Mouse (Mus musculus): ENCODE results near the gene Churc1. TPM values are rescaled to one million over a fixed set of nuclear protein-coding genes. Genes with fewer than 3 reads are reported as not detected.

Gene Churc1
- total RNA-seq, 2 experiments from 2014 or later: 35.3 to 35.4 TPM

DNA sequence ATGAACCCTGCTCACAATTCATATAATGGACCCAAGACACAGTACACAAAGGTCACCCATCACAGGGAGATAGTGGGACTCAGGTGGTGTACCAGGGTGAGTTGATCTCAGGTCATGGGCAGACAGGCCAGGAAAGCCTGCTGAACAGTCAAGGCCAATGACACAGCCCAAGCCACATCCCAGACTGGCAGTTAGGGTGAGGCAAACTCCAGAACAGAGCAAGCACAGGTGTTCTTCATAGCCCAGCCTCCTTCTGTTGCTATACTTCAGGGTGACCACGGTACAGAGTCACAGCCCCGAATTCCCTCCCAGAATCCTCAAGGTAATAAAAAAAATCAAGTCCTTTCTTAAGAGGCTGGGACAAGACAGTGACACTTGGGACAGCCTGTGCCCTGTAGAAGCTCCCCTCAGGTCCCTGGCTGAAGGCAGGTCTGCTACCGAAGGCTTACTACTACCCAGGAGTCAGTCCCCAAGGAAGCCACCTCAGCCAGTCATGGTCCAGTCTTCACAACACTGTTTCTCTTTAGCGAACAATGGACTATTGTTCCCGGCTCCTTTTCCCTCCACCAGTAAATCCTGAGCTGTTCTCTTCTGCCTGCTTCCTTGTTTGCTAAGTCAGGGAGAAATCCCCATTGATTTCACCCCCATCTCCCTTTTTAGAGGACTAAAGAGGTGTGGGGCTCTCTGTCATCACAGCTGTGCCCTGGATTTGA is 32.8 kb downstream of the Churc1 start:
- H3K4me3 ChIP-seq: no peak overlapping the region
- no peak for TF ChIP-seq CTCF (IDR thresholded peaks at IDR 0.05)
- DNase-seq (ENCODE audit: extremely low spot score in 1 of 2, low spot score in 2 of 2): no peak
- intact Hi-C loops (cut with DNase I): no loop called here
- H3K27ac ChIP-seq: no peak overlapping the region

DNA sequence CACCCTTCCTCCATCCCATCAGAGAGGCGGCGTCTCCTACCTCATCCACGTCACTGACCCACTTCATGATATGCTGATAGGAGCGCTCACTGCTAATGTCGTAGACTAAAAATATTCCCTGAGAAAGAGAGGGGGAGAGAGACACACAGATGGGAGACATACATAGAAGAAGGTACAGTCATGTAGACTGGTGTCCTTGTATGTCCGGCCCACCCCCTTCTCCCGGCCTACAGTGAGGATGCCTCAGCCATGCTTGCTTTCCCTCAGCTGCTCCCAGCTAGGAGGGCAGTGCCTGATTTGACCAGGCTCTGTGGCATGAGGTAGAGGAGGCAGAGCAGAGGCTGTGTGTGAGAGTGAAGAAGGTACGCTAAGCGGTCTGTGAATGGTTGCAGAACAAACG is 37.7 kb downstream of the Churc1 start:
- DNase-seq (ENCODE audit: extremely low spot score in 1 of 2, low spot score in 2 of 2): no peak
- intact Hi-C loops (cut with DNase I): loop anchor here (5.0 kb wide), 1 partner anchor 156 kb away; no protein-coding TSS in a partner anchor
- no peak overlapping the region for H3K4me3 ChIP-seq
- TF ChIP-seq CTCF (IDR thresholded peaks at IDR 0.05): no peak
- H3K27ac ChIP-seq: peak overlapping the region; percentile 69

DNA sequence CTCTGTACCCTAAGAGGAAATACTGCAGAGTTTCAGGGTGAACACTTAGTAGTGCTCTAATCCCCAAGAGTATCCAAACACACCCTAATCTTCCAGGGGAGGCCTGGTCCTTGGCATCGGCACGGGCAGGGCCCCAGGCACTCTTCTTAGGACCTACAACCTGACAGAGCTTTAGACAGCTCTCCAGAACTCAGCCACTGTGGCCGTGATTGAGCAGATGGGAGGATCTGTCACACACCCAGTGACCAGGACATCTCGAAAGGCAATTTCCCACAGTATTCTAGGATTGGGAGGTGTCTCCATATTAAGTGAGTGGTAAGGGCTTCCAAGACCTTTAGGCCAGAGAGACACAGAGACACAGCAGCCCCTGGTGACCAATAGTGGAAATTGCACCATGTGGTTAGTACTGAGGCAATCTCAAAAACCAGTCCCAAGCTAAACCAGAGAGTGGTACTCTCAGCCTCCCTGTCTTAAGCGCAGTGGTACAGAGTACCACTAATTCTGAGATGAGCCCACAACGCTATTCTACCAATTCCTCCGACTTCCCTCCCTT is 38.4 kb downstream of the Churc1 start:
- intact Hi-C loops (cut with DNase I): loop anchor here (5.0 kb wide), 1 partner anchor 156 kb away; no protein-coding TSS in a partner anchor
- H3K27ac ChIP-seq: peak overlapping the region; percentile 69
- DNase-seq (ENCODE audit: extremely low spot score in 1 of 2, low spot score in 2 of 2): no peak
- no peak overlapping the region for H3K4me3 ChIP-seq
- peak; percentile 75 for TF ChIP-seq CTCF (IDR thresholded peaks at IDR 0.05)

DNA sequence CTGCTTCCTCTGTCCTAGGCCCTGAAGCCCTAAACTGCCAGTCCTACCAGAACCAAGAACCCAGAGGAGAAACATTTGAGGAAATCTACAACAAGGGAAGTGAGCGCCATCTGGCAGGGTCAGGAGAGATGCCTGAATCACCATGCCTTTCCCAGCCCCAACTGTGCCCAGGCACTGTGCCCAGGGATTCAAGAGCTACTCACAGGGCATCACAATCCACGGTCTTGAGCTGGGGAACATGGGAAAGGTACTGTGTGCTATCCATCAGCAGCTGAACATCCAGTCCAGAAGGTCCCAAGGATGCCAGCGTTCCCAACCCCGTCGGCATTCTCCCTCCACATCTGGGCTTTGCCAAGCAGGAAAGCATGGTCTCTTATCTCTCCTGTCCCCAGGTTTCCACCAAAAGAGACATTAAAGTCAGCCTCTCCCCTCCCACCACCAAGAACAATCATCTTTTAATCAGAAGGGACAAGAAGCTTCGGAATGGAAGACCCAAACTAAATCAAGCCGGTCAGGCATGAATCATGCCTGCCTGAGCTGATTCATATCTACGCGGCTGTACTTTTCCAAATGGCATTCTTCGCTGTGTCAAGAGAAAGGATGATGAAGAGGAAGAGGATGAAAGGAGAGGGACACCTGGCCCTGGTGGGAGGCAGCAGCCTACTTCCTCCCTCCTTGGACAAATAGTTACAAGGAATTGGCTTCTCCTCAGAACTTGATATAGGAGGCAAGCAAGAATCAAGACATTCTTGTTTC is 39.9 kb downstream of the Churc1 start:
- DNase-seq (ENCODE audit: extremely low spot score in 1 of 2, low spot score in 2 of 2): no peak
- H3K27ac ChIP-seq: peak overlapping the region; percentile 42; the same call in 1 of the 2 replicates
- TF ChIP-seq CTCF (IDR thresholded peaks at IDR 0.05): no peak
- intact Hi-C loops (cut with DNase I): no loop called here
- H3K4me3 ChIP-seq: no peak overlapping the region

DNA sequence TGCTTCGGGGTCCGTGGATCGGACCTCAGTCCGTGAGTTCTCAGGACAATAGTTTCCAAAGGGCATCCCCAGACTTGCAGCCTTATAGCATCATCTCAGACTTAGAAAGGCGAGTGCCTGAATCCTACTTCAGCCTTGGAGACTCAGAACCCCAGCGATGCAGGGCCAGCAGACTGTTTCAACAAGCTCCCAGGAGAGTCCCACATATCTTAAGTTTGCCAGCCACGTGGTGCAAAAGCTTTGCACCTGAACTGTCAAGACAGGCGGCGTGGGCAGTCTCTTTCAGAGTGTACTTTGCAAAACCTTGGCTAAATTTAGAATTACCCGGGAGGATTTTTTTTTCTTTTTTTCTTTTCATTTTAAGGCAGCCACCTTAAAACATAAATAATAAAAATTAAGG is 42.5 kb downstream of the Churc1 start:
- TF ChIP-seq CTCF (IDR thresholded peaks at IDR 0.05): no peak
- DNase-seq (ENCODE audit: extremely low spot score in 1 of 2, low spot score in 2 of 2): peak; percentile 51 to 59
- Histone ChIP-seq H3K4me3 (no peak overlapping the region), H3K27ac (peak overlapping the region; percentile 73)
- intact Hi-C loops (cut with DNase I): no loop called here

DNA sequence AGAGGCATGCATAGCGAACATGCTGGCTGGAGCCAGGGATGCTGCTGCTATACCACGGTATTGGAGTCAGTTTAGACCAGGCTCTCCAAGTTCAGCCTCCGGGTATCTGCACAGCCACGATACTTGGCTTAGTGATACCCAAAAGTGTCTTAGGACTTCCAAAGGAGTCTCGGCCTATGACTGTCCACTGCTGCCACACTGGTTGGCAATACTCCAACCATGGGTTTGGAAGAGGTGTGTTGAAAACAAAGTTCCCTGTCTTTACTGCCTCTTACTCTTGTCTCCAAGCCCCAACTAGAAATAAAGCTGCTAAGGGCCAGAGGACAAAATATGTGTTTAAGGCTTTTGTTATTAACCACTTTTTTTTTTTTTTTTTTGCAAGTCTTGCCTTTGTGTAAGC is 45.2 kb downstream of the Churc1 start:
- H3K27ac ChIP-seq: no peak overlapping the region; the same call in 1 of the 2 replicates
- intact Hi-C loops (cut with DNase I): no loop called here
- no peak overlapping the region for H3K4me3 ChIP-seq
- no peak for DNase-seq (ENCODE audit: extremely low spot score in 1 of 2, low spot score in 2 of 2)
- TF ChIP-seq CTCF (IDR thresholded peaks at IDR 0.05): no peak

DNA sequence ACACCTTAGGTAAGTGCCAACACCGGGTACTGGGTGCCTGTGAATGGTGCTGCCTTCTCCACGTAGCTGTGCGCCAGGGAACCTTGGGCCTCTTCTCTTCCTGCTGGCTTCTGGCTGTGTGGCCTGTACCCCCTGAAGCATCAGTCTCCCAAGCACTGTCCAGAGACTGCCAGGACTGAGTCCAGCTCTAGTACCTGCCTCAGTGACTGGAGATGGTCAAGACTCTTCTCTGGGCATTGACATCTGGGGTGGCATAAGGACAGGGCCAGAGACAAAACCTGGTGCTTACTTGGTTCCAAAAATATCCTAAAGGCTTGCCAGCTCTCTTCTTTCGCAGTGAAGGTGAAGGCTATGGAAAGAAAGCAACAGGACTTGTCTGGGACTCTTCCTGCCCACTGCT is 45.7 kb downstream of the Churc1 start:
- intact Hi-C loops (cut with DNase I): no loop called here
- Histone ChIP-seq H3K4me3 (no peak overlapping the region), H3K27ac (no peak overlapping the region)
- no peak for TF ChIP-seq CTCF (IDR thresholded peaks at IDR 0.05)
- DNase-seq (ENCODE audit: extremely low spot score in 1 of 2, low spot score in 2 of 2): no peak

DNA sequence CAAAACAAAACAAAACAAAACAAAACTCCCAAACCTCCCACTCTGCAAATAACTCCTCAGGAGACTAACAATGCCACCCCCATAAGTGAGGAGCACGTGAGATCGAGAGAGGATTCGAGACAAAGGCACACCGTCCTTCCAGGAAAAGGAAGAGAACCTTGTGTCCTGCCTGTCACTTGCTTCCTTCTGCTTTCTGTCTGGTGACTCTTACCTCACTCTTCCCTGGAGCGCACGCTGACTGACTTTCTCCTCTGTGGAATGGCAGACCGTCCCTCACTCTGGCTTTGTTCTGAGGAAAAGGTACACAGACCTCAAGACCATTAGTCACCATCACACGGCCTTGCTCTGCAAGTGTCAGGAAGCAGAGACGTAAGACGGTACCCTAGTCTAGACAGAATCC is 48.2 kb downstream of the Churc1 start:
- H3K4me3 ChIP-seq: no peak overlapping the region
- H3K27ac ChIP-seq: no peak overlapping the region
- intact Hi-C loops (cut with DNase I): no loop called here
- no peak for DNase-seq (ENCODE audit: extremely low spot score in 1 of 2, low spot score in 2 of 2)
- no peak for TF ChIP-seq CTCF (IDR thresholded peaks at IDR 0.05)

DNA sequence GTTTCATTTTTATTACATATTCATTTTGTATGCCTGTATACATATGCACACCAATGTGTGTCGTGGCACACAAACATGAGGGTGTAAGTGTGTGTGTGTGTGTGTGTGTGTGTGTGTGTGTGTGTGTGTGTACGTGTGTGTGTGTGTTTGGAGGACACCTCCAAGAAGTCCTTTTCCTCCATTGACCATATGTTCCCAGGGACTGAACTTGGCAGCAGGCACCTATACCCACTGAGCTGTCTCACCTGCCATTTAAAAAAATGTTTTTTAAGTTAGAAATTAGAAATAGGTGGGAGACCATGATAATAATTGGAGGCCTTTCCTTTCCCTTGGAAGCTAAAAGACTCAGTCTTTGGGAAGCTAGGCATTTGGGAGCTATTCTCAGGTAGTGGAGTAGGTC is 48.8 kb downstream of the Churc1 start:
- intact Hi-C loops (cut with DNase I): no loop called here
- DNase-seq (ENCODE audit: extremely low spot score in 1 of 2, low spot score in 2 of 2): no peak
- H3K4me3 ChIP-seq: no peak overlapping the region
- no peak overlapping the region for H3K27ac ChIP-seq
- TF ChIP-seq CTCF (IDR thresholded peaks at IDR 0.05): no peak

DNA sequence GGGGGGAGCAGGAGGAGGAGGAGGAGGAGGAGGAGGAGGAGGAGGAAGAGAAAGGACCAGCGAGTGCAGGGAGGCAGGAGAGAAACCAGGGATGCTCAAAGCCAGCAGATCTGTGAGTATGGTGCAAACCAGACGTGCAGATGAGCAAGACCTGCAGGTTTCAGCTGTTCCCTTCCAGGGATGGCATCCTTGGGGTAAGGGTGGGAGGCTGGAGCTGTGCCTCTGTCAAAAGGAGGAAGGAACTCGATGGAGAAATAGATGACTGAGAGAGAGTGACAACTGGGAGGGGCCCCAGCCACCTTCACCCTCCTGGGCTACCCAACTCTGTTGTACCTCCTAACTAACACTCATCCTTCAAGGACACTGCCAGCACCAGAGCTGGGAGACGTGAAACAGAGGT is 51.4 kb downstream of the Churc1 start:
- peak overlapping the region; percentile 57 for H3K27ac ChIP-seq
- intact Hi-C loops (cut with DNase I): loop anchor here (5.0 kb wide), 1 partner anchor 119 kb away; no protein-coding TSS in a partner anchor

DNA sequence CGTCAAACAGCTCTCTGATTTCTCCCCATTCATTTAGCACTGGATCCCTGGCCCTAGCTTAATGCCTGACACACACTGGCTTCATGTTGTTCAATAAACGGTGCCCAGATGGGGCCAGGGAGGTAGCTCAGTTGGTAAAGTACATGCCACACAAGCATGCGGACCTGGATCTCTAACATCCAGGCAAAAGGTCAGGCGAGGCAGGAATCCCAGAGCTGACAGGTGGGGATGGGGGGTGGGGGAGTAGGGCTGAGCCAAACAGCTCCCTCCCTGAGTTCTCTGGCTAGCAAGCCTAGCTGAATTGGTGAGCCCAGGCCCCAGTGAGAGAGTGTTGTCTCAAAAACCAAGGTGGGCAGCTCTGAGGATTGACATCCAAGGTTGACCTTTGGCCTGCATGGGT is 51.8 kb downstream of the Churc1 start:
- peak overlapping the region; percentile 98 for H3K27ac ChIP-seq
- H3K4me3 ChIP-seq: no peak overlapping the region
- intact Hi-C loops (cut with DNase I): loop anchor here (5.0 kb wide), 1 partner anchor 120 kb away; no protein-coding TSS in a partner anchor
- no peak for DNase-seq (ENCODE audit: extremely low spot score in 1 of 2, low spot score in 2 of 2)
- TF ChIP-seq CTCF (IDR thresholded peaks at IDR 0.05): no peak

More for the DNA sequence above, 51.4 kb downstream of the Churc1 start:
- H3K4me3 ChIP-seq: no peak overlapping the region
- DNase-seq (ENCODE audit: extremely low spot score in 1 of 2, low spot score in 2 of 2): no peak
- no peak for TF ChIP-seq CTCF (IDR thresholded peaks at IDR 0.05)

DNA sequence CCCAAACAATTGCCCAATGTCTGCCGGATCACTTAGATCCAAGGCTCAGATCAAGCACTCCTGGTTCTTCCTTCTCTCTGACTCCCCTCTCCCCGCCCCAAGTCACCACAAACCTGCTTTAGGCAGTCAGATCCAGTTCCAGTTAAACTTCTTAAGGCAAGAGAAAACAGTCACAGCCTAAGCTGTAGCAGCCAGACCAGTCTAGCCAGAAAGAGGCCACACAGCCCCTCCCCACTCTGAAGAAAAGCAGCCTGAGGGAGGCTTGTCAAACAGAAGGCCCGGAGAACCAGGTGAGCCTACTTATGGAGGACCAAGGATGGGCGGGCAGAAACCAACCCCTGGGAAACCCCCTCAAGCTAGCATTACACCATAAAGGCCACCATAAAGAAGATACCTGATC is 52.8 kb downstream of the Churc1 start:
- Histone ChIP-seq H3K4me3 (peak overlapping the region; percentile 28), H3K27ac (peak overlapping the region; percentile 98)
- no peak for TF ChIP-seq CTCF (IDR thresholded peaks at IDR 0.05)

More for the DNA sequence above, 52.8 kb downstream of the Churc1 start:
- no peak for DNase-seq (ENCODE audit: extremely low spot score in 1 of 2, low spot score in 2 of 2)
- intact Hi-C loops (cut with DNase I): loop anchor here (5.0 kb wide), 1 partner anchor 121 kb away; no protein-coding TSS in a partner anchor

Data from left cerebral cortex, adult 2 months (tissue).